Mouse (Mus musculus) mesoderm, embryonic 11.5 days (tissue): Measurements from ENCODE around the gene Zkscan16.

Experiments
- DNase-seq: peaks from one replicate; pipeline ENCODE4 v3.0.0-alpha.2; 2012; ENCODE audit warnings: low read depth, low spot score

Zkscan16 gene

GRCm38 (mm10) chr4:58943420-58944205, at the start of gene Zkscan16:
Gene Zkscan16, plus strand, starts transcription at chr4:58943628.
- DNase-seq = peak; percentile 92

- no peak for DNase-seq
Observed at GRCm38 (mm10) chr4:58894399-58894798, 49.0 kb upstream of the Zkscan16 start.

- no peak for DNase-seq
Observed at GRCm38 (mm10) chr4:58897436-58897835, 46.0 kb upstream of the Zkscan16 start.

GRCm38 (mm10) chr4:58898318-58898717, 45.1 kb upstream of the Zkscan16 start:
- no peak for DNase-seq

GRCm38 (mm10) chr4:58907453-58907852, 36.0 kb upstream of the Zkscan16 start:
- no peak for DNase-seq

- no peak for DNase-seq
Observed at GRCm38 (mm10) chr4:58910175-58911068, 33.0 kb upstream of the Zkscan16 start.

- peak; percentile 61 for DNase-seq
Observed at GRCm38 (mm10) chr4:58911069-58911830, 32.2 kb upstream of the Zkscan16 start.

- peak; percentile 68 for DNase-seq
Observed at GRCm38 (mm10) chr4:58911831-58912628, 31.4 kb upstream of the Zkscan16 start.

- DNase-seq = peak; percentile 83
Observed at GRCm38 (mm10) chr4:58912629-58913335, 30.6 kb upstream of the Zkscan16 start, which contains the start of gene Ecpas. Gene Ecpas, minus strand, starts transcription at chr4:58912749.

GRCm38 (mm10) chr4:58913336-58914026, 29.9 kb upstream of the Zkscan16 start:
- no peak for DNase-seq

- no peak for DNase-seq
Observed at GRCm38 (mm10) chr4:58915081-58915826, 28.2 kb upstream of the Zkscan16 start.

- DNase-seq = no peak
Observed at GRCm38 (mm10) chr4:58923933-58924332, 19.5 kb upstream of the Zkscan16 start.

- DNase-seq = no peak
Observed at GRCm38 (mm10) chr4:58925664-58926063, 17.8 kb upstream of the Zkscan16 start.

- DNase-seq = no peak
Observed at GRCm38 (mm10) chr4:58926120-58926519, 17.3 kb upstream of the Zkscan16 start.

GRCm38 (mm10) chr4:58927661-58928060, 15.8 kb upstream of the Zkscan16 start:
- no peak for DNase-seq

GRCm38 (mm10) chr4:58932541-58932940, 10.9 kb upstream of the Zkscan16 start:
- no peak for DNase-seq

- DNase-seq = no peak
Observed at GRCm38 (mm10) chr4:58934308-58934707, 9.1 kb upstream of the Zkscan16 start.

GRCm38 (mm10) chr4:58934746-58935476, 8.5 kb upstream of the Zkscan16 start:
- DNase-seq = peak; percentile 43
